Mouse (Mus musculus) ES-E14 (cell line): ENCODE measurements around the gene Tspear. TPM values are rescaled to one million over a fixed set of nuclear protein-coding genes. Genes with fewer than 3 reads are reported as not detected.

Experiments
- DNase-seq: peaks from one replicate; pipeline ENCODE4 v3.0.0-alpha.2; 2013; ENCODE audit warnings: low read depth, low spot score
- H3K27ac ChIP-seq: 2 replicates; pipeline ENCODE4 v1.5.1; 2012; ENCODE audit warnings: low read depth, mild to moderate bottlenecking, low read length, moderate library complexity, mixed read lengths; ENCODE audit not compliant: poor library complexity, insufficient read depth, severe bottlenecking
- H3K36me3 ChIP-seq: 2 replicates; pipeline ENCODE4 v1.6.1; 2012; ENCODE audit warnings: mild to moderate bottlenecking, low read length, moderate library complexity, mixed read lengths; ENCODE audit not compliant: control insufficient read depth, poor library complexity, insufficient read depth, severe bottlenecking
- H3K4me1 ChIP-seq, 2 experiments: fragments of 150-350 bp in 1 of 2; sonication (generic) in 1 of 2; 2 replicates each; pipeline ENCODE4 v1.6.1; 2012; ENCODE audit warnings: low read length in 2 of 2, mild to moderate bottlenecking in 1 of 2, mixed read lengths in 1 of 2; ENCODE audit not compliant: control insufficient read depth in 2 of 2, insufficient read depth in 2 of 2, poor library complexity in 1 of 2
- H3K4me3 ChIP-seq, 2 experiments: fragments of 150-350 bp in 1 of 2; sonication (generic) in 1 of 2; 2 replicates each; pipeline ENCODE4 v1.5.1; 2012; ENCODE audit warnings: low read length in 2 of 2, low read depth in 1 of 2, mild to moderate bottlenecking in 1 of 2, mixed read lengths in 1 of 2; ENCODE audit not compliant: insufficient read depth in 1 of 2, poor library complexity in 1 of 2, severe bottlenecking in 1 of 2
- H3K9ac ChIP-seq: 2 replicates; pipeline ENCODE4 v1.6.1; 2012; ENCODE audit warnings: low read depth, mild to moderate bottlenecking, low read length, mixed read lengths; ENCODE audit not compliant: poor library complexity, insufficient read depth, severe bottlenecking
- H3K9me3 ChIP-seq: fragments of 150-350 bp; sonication (generic); 2 replicates; pipeline ENCODE4 v1.6.1; 2012; ENCODE audit warnings: low read depth, mild to moderate bottlenecking, low read length; ENCODE audit not compliant: control insufficient read depth, insufficient read depth
- CHD2 ChIP-seq: IDR thresholded peaks from 2 replicates; pipeline ENCODE4 v1.6.1; 2014; ENCODE audit warnings: mild to moderate bottlenecking, low read depth, low read length, inconsistent platforms
- HCFC1 ChIP-seq: IDR thresholded peaks from 2 replicates; pipeline ENCODE4 v1.6.1; 2012; ENCODE audit warnings: low read length, inconsistent platforms, borderline replicate concordance; ENCODE audit not compliant: insufficient read depth
- MAFK ChIP-seq: IDR thresholded peaks from 2 replicates; pipeline ENCODE4 v1.6.1; 2014; ENCODE audit warnings: mild to moderate bottlenecking, low read depth, low read length, inconsistent platforms; ENCODE audit not compliant: insufficient read depth
- ZC3H11A ChIP-seq: IDR thresholded peaks from 2 replicates; pipeline ENCODE4 v1.6.1; 2012; ENCODE audit warnings: low read depth, mild to moderate bottlenecking, inconsistent platforms, low read length, borderline replicate concordance
- ZNF384 ChIP-seq: IDR thresholded peaks from 2 replicates; pipeline ENCODE4 v1.6.1; 2012; ENCODE audit warnings: low read depth, low read length, inconsistent platforms
- in situ Hi-C, 2 experiments: fragments of 600-800 bp; cut with MboI; formaldehyde crosslinking; loops; one replicate each; pipeline ENCODE4 v1.15.1; 2025; ENCODE audit warnings: low sequenced_read_pairs in 2 of 2, inconsistent platforms in 1 of 2; ENCODE audit not compliant: unreplicated experiment in 2 of 2
- total RNA-seq: library from RNA; depleted of rRNA; stranded (reverse); fragments of 300-350 nt; gene quantifications from 2 replicates; pipeline ENCODE4 v1.2.3, GENCODE M21; 2012

The Tspear gene
- total RNA-seq, 1 experiment: 0.49 TPM

GRCm38 (mm10) chr10:77724855-77725254 is 38.5 kb downstream of the Tspear start:
- H3K4me3 ChIP-seq: no peak overlapping the region
- 0 out of 2 replicates have a peak, but pooled peaks have one; percentile 0 for TF ChIP-seq ZC3H11A
- TF ChIP-seq CHD2: no peak
- H3K27ac ChIP-seq: no peak overlapping the region
- peak; percentile 33 for DNase-seq
- H3K9me3 ChIP-seq: no peaks in the 10 kb centered on the region
- H3K36me3 ChIP-seq: no peaks in the 10 kb centered on the region
- H3K4me1 ChIP-seq: no peaks in the 10 kb centered on the region
- in situ Hi-C loops: no loop called here
- no peak overlapping the region for H3K9ac ChIP-seq

GRCm38 (mm10) chr10:77726186-77726585 is 39.8 kb downstream of the Tspear start, which contains the start of gene Gm10100:
Gene Gm10100 (plus strand): TSS chr10:77726486.
- H3K27ac ChIP-seq: no peak within 1 kb of the TSS
- in situ Hi-C loops: no loop called here
- no peak for DNase-seq
- no peak within 1 kb of the TSS for H3K9ac ChIP-seq
- no peak for TF ChIP-seq MAFK
- TF ChIP-seq CHD2: no peak
- no peak for TF ChIP-seq ZNF384
- TF ChIP-seq ZC3H11A: no peak
- no peak for TF ChIP-seq HCFC1
- no peaks in the 10 kb centered on the region for H3K36me3 ChIP-seq
- no peaks in the 10 kb centered on the region for H3K4me1 ChIP-seq
- H3K4me3 ChIP-seq: no peak within 1 kb of the TSS
- H3K9me3 ChIP-seq: no peaks in the 10 kb centered on the region

GRCm38 (mm10) chr10:77728280-77728679 is 41.9 kb downstream of the Tspear start:
- in situ Hi-C loops: no loop called here
- Histone ChIP-seq H3K27ac (no peak overlapping the region), H3K36me3 (no peaks in the 10 kb centered on the region), H3K4me1 (no peaks in the 10 kb centered on the region), H3K4me3 (no peak overlapping the region), H3K9me3 (no peaks in the 10 kb centered on the region), H3K9ac (no peak overlapping the region)
- TF ChIP-seq HCFC1: no peak
- DNase-seq: no peak

- H3K36me3 ChIP-seq: no peaks in the 10 kb centered on the region
- no peak overlapping the region for H3K27ac ChIP-seq
- TF ChIP-seq ZNF384 (no peak), ZC3H11A (0 out of 2 replicates have a peak, but pooled peaks have one; percentile 1), CHD2 (no peak)
- H3K9ac ChIP-seq: no peak overlapping the region
- no peak overlapping the region for H3K4me3 ChIP-seq
- in situ Hi-C loops: no loop called here
- peak; percentile 35 for DNase-seq
- H3K4me1 ChIP-seq: no peaks in the 10 kb centered on the region
- no peaks in the 10 kb centered on the region for H3K9me3 ChIP-seq
Measured at GRCm38 (mm10) chr10:77729241-77729640, 42.9 kb downstream of the Tspear start.

GRCm38 (mm10) chr10:77735928-77736327 is 49.6 kb downstream of the Tspear start:
- TF ChIP-seq HCFC1 (no peak), ZNF384 (no peak), MAFK (no peak), CHD2 (no peak), ZC3H11A (no peak)
- H3K9ac ChIP-seq: no peak overlapping the region

More at GRCm38 (mm10) chr10:77735928-77736327, 49.6 kb downstream of the Tspear start:
- Histone ChIP-seq H3K27ac (no peak overlapping the region), H3K9me3 (no peaks in the 10 kb centered on the region), H3K36me3 (no peaks in the 10 kb centered on the region), H3K4me3 (no peak overlapping the region), H3K4me1 (no peaks in the 10 kb centered on the region)
- in situ Hi-C loops: no loop called here
- DNase-seq: no peak
